Mouse (Mus musculus) olfactory bulb, adult 2 months (tissue): Measurements from ENCODE around the gene Tank.

Source experiments
- CTCF ChIP-seq: fragments of 200-500 bp; IDR thresholded peaks from 2 replicates; pipeline ENCODE4 v1.5.1; 2012; ENCODE audit warnings: low read depth, mild to moderate bottlenecking, low read length, moderate library complexity; ENCODE audit not compliant: insufficient read depth
- POLR2A ChIP-seq: fragments of 200-500 bp; IDR thresholded peaks from 2 replicates; pipeline ENCODE4 v1.6.1; 2012; ENCODE audit warnings: mild to moderate bottlenecking, low read depth, low read length, moderate library complexity; ENCODE audit not compliant: insufficient read depth

DNA sequence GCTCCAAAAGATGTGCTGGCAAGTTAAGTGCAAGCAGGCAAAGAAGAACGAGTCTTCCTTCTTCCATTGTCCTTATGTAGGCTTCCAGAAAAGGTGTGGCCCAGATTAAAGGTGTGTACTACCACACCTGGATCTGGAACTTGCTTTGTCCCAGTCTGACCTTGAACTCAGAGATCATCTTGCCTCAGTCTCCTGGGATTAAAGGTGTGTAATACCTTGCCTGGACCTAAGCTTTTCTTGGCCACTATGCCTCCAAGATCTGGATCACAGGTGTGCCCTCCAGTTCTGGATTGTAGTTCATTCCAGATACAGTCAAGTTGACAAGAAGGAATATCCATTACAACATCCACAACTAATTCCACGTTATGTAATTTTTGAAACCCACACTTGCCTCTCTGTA, 36.0 kb upstream of the Tank start:
- TF ChIP-seq CTCF (no peak), POLR2A (no peak)
